Mouse (Mus musculus) brain, embryonic 18.5 days (tissue): ENCODE results near the gene Gm14391.
A peak's percentile ranks its signal among the peaks of the same experiment; 100 is the strongest.
"Not testable (repeated sequence)": the region's sequence is repeated elsewhere in the genome, so short reads cannot be mapped to it uniquely, and the experiment has no call there.

Source experiments
- DNase-seq: peaks from one replicate; pipeline ENCODE4 v3.0.0-alpha.2; 2012; ENCODE audit warnings: low read depth, low spot score

Gm14391 gene

GRCm38 (mm10) chr2:175206732-175207131 is at the start of gene Gm14391:
Gene Gm14391, minus strand, starts transcription at chr2:175206917.
- not testable (repeated sequence) for DNase-seq

GRCm38 (mm10) chr2:175179008-175179407 is 27.7 kb downstream of the Gm14391 start:
- not testable (repeated sequence) for DNase-seq

- no peak for DNase-seq
These were observed 30.4 kb downstream of the Gm14391 start for GRCm38 (mm10) chr2:175176312-175176711.

- not testable (repeated sequence) for DNase-seq
These were observed 31.1 kb downstream of the Gm14391 start, which contains the start of gene Gm14443 for GRCm38 (mm10) chr2:175175401-175176180. Gene Gm14443, minus strand, starts transcription at chr2:175175871.

DNA sequence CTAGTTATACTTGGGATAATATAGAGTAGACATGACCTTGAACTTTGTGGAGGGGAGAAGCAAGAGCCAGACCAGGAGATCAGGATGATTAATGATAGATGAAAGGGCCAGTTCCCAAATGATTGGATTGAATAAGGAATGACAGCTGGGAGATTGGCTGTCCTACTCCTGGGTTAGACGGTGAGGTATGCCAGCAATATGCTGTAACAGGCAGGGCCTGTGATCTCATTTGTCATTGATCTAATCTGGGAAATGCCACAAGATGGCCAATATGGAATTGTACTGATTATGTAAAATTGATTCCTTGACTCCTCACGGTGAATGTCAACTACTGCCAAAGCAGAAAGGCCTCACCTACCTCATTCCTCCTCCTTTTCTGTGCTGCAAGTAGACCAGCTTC is 32.7 kb downstream of the Gm14391 start:
- DNase-seq, result not testable (repeated sequence)

- not testable (repeated sequence) for DNase-seq
These were observed 33.7 kb downstream of the Gm14391 start for GRCm38 (mm10) chr2:175172906-175173595.

DNA sequence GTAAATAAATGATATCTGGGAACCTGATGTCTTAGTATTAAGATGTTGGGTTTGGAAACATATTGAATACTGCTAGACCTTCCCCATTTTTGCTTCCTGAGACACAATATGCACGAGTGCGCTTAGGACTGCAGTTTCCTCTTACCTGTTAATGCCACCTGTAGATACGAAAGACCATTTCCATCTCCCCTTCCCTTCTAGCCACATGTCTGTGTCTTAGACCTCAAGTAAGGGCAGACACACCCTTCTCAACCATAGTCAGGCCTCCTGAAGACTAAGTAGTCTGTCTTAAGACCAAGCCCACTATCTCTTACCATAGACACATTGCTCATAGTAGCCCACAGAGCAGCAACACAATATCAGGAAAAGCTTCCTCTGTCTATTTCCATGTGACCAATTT is 34.6 kb downstream of the Gm14391 start:
- no peak for DNase-seq

- DNase-seq, result not testable (repeated sequence)
These were observed 39.8 kb downstream of the Gm14391 start for GRCm38 (mm10) chr2:175166870-175167269.

DNA sequence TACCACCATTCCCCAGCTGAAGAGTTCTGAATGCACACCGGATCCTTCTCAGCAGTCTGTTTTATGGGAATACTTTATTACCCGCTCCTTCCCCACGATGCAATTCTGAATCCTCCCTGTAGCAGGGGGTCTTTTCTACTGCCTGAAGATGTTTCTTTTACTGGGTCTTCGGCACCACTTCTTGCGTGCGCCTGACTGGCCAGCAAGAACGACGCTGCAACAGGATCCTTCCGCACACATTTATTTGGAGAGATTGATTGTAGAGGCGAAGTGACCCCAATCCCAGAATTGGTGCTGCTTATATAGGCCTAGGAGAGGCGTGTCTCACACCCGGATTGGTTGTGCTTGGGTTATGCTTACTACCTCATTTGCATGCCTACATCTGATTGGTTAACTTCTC is 41.6 kb downstream of the Gm14391 start:
- not testable (repeated sequence) for DNase-seq

- DNase-seq, result not testable (repeated sequence)
These were observed 45.3 kb downstream of the Gm14391 start for GRCm38 (mm10) chr2:175161438-175161837.

DNA sequence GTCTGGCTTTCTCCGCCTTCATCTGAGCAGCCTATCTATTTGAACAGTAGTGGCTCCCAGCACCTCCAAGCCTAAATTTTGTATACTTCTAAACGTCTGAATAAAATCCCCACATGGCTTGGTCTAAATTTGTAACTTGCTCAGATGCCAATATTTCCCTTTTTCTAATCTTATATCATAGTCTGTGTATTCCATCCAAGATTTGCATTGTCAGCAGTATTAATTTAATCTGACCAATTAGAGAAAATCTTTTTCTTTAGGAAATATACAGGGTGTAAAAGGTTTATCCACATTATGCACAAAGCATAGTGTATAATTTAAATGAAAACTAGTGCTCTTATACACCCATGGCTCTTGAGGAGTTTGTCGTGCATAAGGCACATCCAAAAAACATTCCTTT is 48.1 kb downstream of the Gm14391 start:
- DNase-seq, result no peak

DNA sequence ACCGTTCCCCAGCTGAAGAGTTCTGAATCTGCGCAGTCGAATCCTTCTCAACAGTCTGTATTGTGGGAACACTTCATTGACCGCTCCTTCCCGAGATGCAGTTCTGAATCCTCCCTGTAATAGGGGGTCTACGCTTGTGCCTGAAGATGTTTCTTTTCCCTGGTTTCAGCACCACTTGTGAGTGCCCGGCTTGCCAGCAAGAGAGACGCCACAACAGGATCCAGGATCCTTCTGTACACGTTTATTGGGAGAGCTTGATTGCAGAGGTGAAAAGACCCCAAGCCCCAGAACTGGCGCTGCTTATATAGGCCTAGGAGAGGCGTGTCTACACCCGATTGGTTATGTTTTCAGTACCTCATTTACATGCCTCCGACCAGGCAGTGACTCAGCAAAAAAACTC is 50.0 kb downstream of the Gm14391 start:
- DNase-seq, result no peak

GRCm38 (mm10) chr2:175141993-175142295 is 64.8 kb downstream of the Gm14391 start, which contains the start of gene Gm14399:
Gene Gm14399, minus strand, starts transcription at chr2:175142012.
- DNase-seq, result not testable (repeated sequence)

- peak; percentile 0 for DNase-seq
These were observed 65.4 kb downstream of the Gm14391 start for GRCm38 (mm10) chr2:175141118-175141992.
